ENCODE assay signal across 26 mouse cellular contexts in the genomic region with DNA sequence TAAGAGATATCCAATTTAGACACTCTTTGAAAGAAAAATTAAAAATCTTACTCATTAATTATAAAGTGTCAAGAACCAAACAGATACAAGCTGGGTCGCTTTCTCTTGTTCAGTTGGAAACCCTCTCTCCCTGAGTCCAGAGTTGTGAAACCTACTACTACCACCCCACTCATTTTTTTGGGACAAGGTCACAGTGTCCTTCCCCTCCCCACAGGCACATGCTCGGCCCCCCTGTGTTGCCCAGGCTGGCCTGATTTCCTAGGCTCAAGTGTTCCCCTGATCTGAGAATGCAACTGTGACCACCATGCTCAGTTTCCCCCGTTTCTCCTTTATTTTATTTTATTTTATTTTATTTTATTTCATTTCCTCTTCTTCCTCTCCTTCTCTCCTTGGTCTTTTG.
"Had no signal": no experiment of that assay in that cellular context is flagged by ENCODE, and none has a peak within 500 bp of the region (broad histone marks: within the 10 kb centered on the region; RNA-seq: fewer than 3 reads in every experiment).

No protein-coding gene starts in this region.

- ATAC-seq: forebrain, embryonic 13.5 days; forebrain, embryonic 14.5 days; forebrain, embryonic 15.5 days; forebrain, embryonic 16.5 days; forebrain, postnatal 0 days had no signal

- H3K4me3 ChIP-seq: embryonic facial prominence, embryonic 10.5 days; embryonic facial prominence, embryonic 12.5 days; embryonic facial prominence, embryonic 13.5 days; embryonic facial prominence, embryonic 15.5 days; erythroblast, embryonic 14.5 days; forebrain, embryonic 10.5 days; forebrain, embryonic 12.5 days; forebrain, embryonic 13.5 days; forebrain, embryonic 15.5 days; gastrocnemius, adult 2 months; heart, adult 2 months; heart, embryonic 10.5 days had no signal

- H3K27ac ChIP-seq: embryonic facial prominence, embryonic 10.5 days; embryonic facial prominence, embryonic 12.5 days; embryonic facial prominence, embryonic 13.5 days; embryonic facial prominence, embryonic 15.5 days; forebrain, embryonic 10.5 days; forebrain, embryonic 12.5 days; forebrain, embryonic 13.5 days; forebrain, embryonic 15.5 days; gastrocnemius, adult 2 months; heart, adult 2 months; heart, embryonic 10.5 days had no signal

- H3K36me3 ChIP-seq: embryonic facial prominence, embryonic 10.5 days; embryonic facial prominence, embryonic 12.5 days; embryonic facial prominence, embryonic 13.5 days; embryonic facial prominence, embryonic 15.5 days; forebrain, embryonic 10.5 days; forebrain, embryonic 12.5 days; forebrain, embryonic 15.5 days; heart, embryonic 10.5 days had no signal

- DNase-seq: cerebellum, postnatal 14 days; cerebellum, postnatal 25 days; cerebellum, postnatal 36 days; embryo, embryonic 11 days; forebrain, postnatal 0 days; gastrocnemius, adult 2 months; gastrocnemius, postnatal 10 days; gastrocnemius, postnatal 14 days; gastrocnemius, postnatal 25 days; gastrocnemius, postnatal 36 days; heart, adult 11 months; heart, adult 18-20 months; heart, adult 2 months had no signal

- H3K9me3 ChIP-seq: embryonic facial prominence, embryonic 10.5 days; embryonic facial prominence, embryonic 12.5 days; embryonic facial prominence, embryonic 13.5 days; embryonic facial prominence, embryonic 15.5 days; forebrain, embryonic 10.5 days; forebrain, embryonic 12.5 days; forebrain, embryonic 13.5 days; forebrain, embryonic 15.5 days; heart, embryonic 10.5 days had no signal

- H3K9ac ChIP-seq: embryonic facial prominence, embryonic 12.5 days; embryonic facial prominence, embryonic 13.5 days; embryonic facial prominence, embryonic 15.5 days; forebrain, embryonic 12.5 days; forebrain, embryonic 13.5 days; forebrain, embryonic 15.5 days; forebrain, postnatal 0 days had no signal

- H3K4me2 ChIP-seq: embryonic facial prominence, embryonic 12.5 days; embryonic facial prominence, embryonic 13.5 days; embryonic facial prominence, embryonic 15.5 days; forebrain, embryonic 12.5 days; forebrain, embryonic 13.5 days; forebrain, embryonic 15.5 days; heart, embryonic 11.5 days had no signal

- H3K27me3 ChIP-seq: forebrain, embryonic 13.5 days; forebrain, embryonic 15.5 days had no signal
